Mouse (Mus musculus) hindlimb bud, embryonic 11.5 days (tissue): ENCODE measurements around the gene Hnrnpul1.

Source experiments
- DNase-seq: peaks from one replicate; pipeline ENCODE4 v3.0.0-alpha.2; 2012; ENCODE audit warnings: low read depth, low spot score; ENCODE audit errors: extremely low spot score

The Hnrnpul1 gene

DNA sequence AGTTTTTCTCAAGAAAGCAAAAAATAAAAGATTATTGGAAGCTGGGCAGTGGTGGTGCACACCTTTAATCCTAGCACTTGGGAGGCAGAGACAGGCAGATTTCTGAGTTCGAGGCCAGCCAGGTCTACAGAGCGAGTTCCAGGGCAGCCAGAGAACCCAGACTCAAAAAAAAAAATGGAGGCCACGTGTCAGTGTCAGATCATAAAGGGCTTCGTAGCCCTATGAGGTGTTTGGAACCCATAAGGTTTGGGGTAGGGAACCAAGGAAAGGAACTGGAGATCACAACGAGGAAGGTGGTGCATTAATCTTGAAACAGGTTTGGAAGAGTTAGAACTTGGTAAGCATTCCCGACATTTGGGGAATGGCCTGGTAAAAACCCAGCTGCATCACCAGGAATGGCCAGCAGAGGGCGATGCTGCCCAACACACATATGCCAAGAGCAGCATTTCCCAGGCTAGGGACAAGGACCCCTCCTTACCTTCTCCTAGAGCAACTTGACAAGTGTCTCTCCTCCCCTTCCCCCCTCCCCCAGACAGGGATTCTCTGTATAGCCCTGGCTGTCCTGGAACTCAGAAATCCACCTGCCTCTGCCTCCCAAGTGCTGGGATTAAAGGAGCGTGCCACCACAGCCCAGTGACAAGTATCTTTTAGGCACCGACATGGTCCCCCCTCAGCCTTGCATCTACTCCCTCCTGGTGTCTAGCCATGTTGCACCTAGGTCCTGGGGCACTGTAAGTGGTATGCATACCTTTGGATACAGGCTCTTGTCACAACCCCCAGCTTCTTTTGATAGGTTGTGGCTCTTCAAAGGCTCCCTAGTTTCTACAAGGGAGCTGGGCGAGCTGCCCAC is 34.6 kb downstream of the Hnrnpul1 start:
- peak; percentile 77 for DNase-seq

- peak; percentile 84 for DNase-seq
Observed at GRCm38 (mm10) chr7:25718788-25719417, 35.7 kb downstream of the Hnrnpul1 start, which contains the start of gene Ccdc97. TSS of gene Ccdc97 (minus strand) at chr7:25719088.

GRCm38 (mm10) chr7:25717478-25717877 is 37.1 kb downstream of the Hnrnpul1 start:
- DNase-seq = no peak

- DNase-seq = no peak
Observed at GRCm38 (mm10) chr7:25715731-25716271, 38.8 kb downstream of the Hnrnpul1 start.

DNA sequence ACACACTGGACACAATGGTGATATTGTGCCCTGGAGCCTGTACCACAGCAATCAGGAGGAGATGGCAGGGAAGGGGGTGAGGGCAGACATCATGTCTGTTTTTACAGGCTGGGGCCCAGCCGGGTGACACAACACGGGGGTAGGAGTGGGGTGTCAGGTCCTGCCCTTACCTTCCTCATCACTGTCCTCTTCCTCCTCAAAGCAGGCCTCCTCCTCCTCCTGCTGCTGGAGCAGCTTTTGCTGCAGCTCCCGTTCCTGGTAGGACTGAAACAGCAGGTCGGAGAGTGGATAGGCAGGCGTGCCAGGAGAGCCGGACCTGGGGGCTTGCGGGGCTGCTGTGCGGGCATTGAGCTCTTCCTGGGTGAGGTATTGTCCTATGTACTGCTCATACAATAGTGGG is 40.0 kb downstream of the Hnrnpul1 start:
- DNase-seq = no peak

- DNase-seq = no peak
Observed at GRCm38 (mm10) chr7:25712801-25713200, 41.8 kb downstream of the Hnrnpul1 start.

GRCm38 (mm10) chr7:25711731-25712197 is 42.8 kb downstream of the Hnrnpul1 start:
- DNase-seq = no peak

DNA sequence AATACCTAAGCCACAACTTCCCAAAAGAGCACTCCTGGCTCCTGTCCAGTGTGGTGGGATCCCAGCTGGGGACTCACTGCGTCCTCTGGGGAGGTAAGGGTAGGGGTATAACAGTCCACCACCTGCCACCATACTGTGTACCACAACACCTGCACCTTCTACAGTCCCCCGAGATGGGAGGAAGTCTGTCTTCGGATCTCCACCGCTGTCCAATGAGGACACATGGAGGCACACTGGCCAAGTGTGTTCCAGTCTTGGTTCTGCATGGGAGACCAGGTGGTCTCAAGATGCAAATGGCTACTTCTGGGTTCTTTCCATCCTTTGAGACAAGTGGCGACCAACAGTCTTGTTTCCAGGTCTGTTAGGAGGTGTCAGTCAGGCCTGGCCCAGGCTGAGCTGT is 43.4 kb downstream of the Hnrnpul1 start:
- DNase-seq = no peak

DNA sequence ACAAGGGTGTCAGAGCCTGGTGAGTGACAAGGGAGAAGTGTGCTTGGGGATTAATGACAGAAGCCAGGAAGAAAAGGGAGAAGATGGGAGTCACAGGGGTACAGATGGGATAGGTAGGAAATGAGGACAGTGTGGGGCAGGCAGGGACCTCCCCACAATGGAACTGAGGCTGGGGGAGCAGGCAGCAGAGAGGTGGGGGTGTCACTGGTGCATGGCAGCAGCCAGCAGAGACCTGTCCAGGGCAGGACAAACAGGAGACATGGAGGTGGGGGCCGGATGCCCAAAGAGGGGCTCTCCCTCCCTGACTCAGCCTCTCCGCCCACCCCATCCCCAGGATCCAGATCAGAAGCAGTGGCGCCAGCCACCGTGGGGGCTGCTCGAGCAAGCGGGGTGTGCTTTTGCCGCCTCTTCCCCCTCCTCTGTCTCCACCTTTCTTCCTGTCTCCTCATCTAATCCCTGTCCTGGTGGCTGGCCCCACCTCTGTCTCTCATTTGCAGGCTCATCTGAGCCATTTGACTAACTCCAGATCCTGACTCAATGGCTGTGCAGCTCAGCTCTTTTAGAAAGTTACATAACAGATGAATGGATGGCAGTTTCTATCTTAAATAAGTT is 43.9 kb downstream of the Hnrnpul1 start:
- no peak for DNase-seq

GRCm38 (mm10) chr7:25709961-25710360 is 44.6 kb downstream of the Hnrnpul1 start:
- no peak for DNase-seq

DNA sequence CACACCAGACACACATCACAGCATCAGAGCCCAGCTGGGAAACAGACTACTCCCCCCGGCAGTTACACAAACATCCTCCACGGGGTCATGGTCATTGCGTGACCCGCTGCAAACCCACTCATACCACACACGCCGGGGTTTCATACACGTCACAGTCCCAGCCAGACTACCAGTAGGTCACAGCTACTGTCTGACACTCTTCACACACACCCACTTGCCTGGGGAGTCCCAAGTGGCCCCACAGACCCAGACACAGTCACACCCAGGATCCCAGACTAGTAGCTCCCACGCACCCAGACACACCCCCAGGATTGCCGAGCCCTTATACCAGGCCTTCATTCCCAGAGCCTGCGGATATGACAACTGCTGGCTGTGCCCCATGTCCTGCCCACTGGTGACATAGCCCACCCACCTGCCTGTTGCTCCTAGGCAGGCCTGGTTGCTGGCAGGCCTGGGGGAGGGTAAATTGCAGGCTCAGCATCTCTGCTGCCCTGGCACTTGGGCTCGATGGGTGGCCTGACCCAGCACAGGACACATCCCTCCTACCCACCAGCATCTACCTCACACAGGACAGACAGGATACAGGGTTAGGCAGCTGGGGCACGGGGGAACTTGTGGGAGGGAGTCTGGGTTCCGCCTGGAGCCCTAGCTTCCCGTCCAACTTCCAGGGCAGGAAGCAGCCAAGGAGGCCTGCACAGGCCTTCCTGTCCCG is 46.8 kb downstream of the Hnrnpul1 start:
- DNase-seq = no peak

GRCm38 (mm10) chr7:25706578-25707170 is 47.9 kb downstream of the Hnrnpul1 start:
- no peak for DNase-seq

- DNase-seq = no peak
Observed at GRCm38 (mm10) chr7:25705801-25706251, 48.7 kb downstream of the Hnrnpul1 start.

GRCm38 (mm10) chr7:25704716-25705364 is 49.7 kb downstream of the Hnrnpul1 start:
- no peak for DNase-seq

DNA sequence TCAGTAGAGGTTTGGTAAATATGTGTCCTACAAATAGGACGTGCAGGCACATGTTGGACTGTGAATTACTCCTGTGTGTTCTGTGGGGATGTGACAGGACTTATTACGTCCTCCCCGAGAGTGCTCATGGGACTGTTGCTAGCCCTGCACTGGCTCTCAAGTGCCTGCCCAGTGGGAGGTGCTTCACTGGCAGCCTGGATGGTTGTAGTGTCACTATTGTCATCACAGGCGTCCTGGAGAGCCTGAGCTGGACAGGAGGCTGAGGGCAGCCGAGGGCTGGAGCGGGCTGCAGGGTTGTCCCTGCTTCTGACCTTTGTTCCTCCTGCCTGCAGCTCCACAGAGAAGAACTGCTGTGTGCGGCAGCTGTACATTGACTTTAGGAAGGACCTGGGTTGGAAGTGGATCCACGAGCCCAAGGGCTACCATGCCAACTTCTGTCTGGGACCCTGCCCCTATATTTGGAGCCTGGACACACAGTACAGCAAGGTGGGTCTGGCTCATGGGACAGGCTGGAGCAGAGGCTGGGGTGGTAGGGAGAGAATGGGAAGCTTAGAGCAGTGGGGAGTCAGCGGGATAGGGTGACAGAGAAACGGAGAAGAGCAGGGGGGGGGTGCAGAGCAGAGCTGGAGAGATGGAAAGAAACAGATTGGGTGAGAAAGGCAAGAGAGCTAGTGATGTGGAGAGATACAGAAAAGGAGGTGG is 50.6 kb downstream of the Hnrnpul1 start:
- DNase-seq = no peak

GRCm38 (mm10) chr7:25702350-25702749 is 52.2 kb downstream of the Hnrnpul1 start:
- no peak for DNase-seq

- no peak for DNase-seq
Observed at GRCm38 (mm10) chr7:25700732-25701131, 53.8 kb downstream of the Hnrnpul1 start.

- no peak for DNase-seq
Observed at GRCm38 (mm10) chr7:25699851-25700250, 54.7 kb downstream of the Hnrnpul1 start.

GRCm38 (mm10) chr7:25694104-25694503 is 60.5 kb downstream of the Hnrnpul1 start:
- no peak for DNase-seq
